Mouse (Mus musculus) heart, postnatal 0 days (tissue): ENCODE results near the gene 1110004F10Rik.

Experiments used
- CTCF ChIP-seq: IDR thresholded peaks from 2 replicates; pipeline ENCODE4 v1.5.1; 2016; ENCODE audit warnings: antibody characterized with exemption, control low read depth, low read depth
- EP300 ChIP-seq: IDR thresholded peaks from 2 replicates; pipeline ENCODE4 v1.6.1; 2016; ENCODE audit warnings: antibody characterized with exemption, low read depth

DNA sequence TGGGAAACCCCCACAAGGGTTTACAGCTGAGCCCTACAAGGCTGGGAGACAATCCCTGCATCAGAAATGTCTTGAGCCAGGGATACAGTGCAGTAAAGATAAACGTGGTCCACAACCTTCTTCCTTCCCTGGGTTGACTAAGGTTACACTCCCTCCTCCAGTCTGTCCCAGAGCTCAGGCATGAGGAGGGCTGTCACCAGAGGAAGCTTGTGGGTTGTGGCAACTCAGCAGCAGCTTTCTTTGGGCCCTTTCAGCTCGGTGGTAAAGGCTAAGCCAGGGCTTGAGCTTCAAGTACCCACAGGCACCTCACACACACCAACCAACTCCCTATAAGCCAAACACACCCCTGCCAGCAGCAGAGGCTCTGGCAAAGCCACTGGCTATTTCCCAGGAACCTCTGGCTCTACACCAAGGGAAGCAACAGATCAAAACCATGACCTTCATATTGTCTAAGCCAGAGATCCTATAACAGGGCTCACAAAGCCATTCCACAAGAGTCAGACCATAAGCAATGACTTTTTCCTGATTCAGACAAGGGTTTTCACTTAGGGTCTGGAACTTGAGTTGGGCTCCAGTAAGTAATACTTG lies 114.7 kb downstream of the 1110004F10Rik start:
- TF ChIP-seq CTCF (no peak), EP300 (no peak)
